Mouse (Mus musculus) neural tube, embryonic 10.5 days (tissue): ENCODE results near the gene Gm20888.
"Not testable (repeated sequence)": the region's sequence is repeated elsewhere in the genome, so short reads cannot be mapped to it uniquely, and the experiment has no call there.

Source experiments
- DNase-seq: peaks from one replicate; pipeline ENCODE4 v3.0.0-alpha.2; 2017; ENCODE audit warnings: low spot score; ENCODE audit errors: extremely low spot score

Gene Gm20888

GRCm38 (mm10) chrY:70441582-70441981 is at the start of gene Gm20888:
TSS of gene Gm20888 (plus strand) at chrY:70441882.
- DNase-seq, result not testable (repeated sequence)
